Mouse (Mus musculus) adrenal gland, postnatal 25 days (tissue): ENCODE results near the gene Crhr2. TPM values are rescaled to one million over a fixed set of nuclear protein-coding genes. Genes with fewer than 3 reads are reported as not detected.

ENCODE experiments used
- DNase-seq: peaks from one replicate; pipeline ENCODE4 v3.0.0; 2021; ENCODE audit warnings: mixed read lengths
- total RNA-seq: library from RNA; stranded (reverse); gene quantifications from 2 replicates; pipeline ENCODE4 v1.2.3, GENCODE M21; 2021

The Crhr2 gene
- total RNA-seq, 1 experiment from 2014 or later: not detected

- no peak for DNase-seq
Observed at GRCm38 (mm10) chr6:55043206-55043605, 89.6 kb downstream of the Crhr2 start.

Other genes with a start within 250 kb of the Crhr2 start
- gene Nod1, start 160.4 kb downstream of the Crhr2 start, total RNA-seq: 9.5 and 10.5 TPM in 2 replicates
- gene Ggct, start 140.1 kb downstream of the Crhr2 start, total RNA-seq: 7.2 and 7.4 TPM in 2 replicates
- gene Gars, start 95.0 kb downstream of the Crhr2 start, total RNA-seq: 81.7 and 85.7 TPM in 2 replicates
- gene Inmt, start 42.0 kb upstream of the Crhr2 start, total RNA-seq: 4.6 and 10.4 TPM in 2 replicates
- gene Mindy4, start 70.4 kb upstream of the Crhr2 start, total RNA-seq: 6.0 and 6.2 TPM in 2 replicates
- 34.6 and 48.9 TPM in 2 replicates for gene Aqp1, start 203.4 kb upstream of the Crhr2 start, total RNA-seq
- not detected in 2 replicates for gene Ghrhr, start 243.3 kb upstream of the Crhr2 start, total RNA-seq